Mouse (Mus musculus): ENCODE data around the gene Wnt9a. TPM values are rescaled to one million over a fixed set of nuclear protein-coding genes. Genes with fewer than 3 reads are reported as not detected.
"Not testable (repeated sequence)": the region's sequence is repeated elsewhere in the genome, so short reads cannot be mapped to it uniquely, and the experiment has no call there.

Wnt9a gene
- polyA plus RNA-seq, 1 experiment, result not detected

DNA sequence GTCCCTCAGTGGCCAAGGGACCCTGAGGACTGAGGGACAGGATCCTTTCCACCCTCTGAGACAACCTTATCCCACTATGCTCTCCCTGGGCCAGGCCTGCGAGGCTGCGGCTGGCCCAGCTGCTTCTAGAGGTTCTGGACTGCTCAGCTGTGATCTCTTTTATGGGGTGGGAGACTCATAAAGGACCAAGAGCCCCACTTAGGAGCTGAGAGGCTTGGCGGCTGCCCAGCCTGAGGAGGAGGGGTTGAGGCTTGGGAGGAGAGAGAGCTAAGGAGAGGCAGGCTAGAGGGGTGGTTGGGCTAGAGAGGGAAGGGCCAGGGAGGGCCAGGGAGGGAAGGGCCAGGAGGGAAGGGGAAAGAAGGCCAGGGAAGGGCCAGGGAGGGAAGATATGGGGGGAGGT lies 57.7 kb downstream of the Wnt9a start:
- Histone ChIP-seq H3K4me3 (ENCODE audit: insufficient read depth, low read depth, low read length) (no peak overlapping the region), H3K27ac (ENCODE audit: insufficient read depth, low read depth, low read length) (no peak overlapping the region), H3K4me1 (ENCODE audit: control insufficient read depth, insufficient read depth, low read length) (peaks cover 16% of the 10 kb centered on the region)
- 70% methylated on average over 3 of the region's 3 CpGs for WGBS
- no peak for TF ChIP-seq POLR2A (IDR thresholded peaks at IDR 0.05; ENCODE audit: insufficient read depth, low read depth, low read length)
- TF ChIP-seq CTCF (IDR thresholded peaks at IDR 0.05; ENCODE audit: insufficient read depth, low read depth, low read length), result no peak

DNA sequence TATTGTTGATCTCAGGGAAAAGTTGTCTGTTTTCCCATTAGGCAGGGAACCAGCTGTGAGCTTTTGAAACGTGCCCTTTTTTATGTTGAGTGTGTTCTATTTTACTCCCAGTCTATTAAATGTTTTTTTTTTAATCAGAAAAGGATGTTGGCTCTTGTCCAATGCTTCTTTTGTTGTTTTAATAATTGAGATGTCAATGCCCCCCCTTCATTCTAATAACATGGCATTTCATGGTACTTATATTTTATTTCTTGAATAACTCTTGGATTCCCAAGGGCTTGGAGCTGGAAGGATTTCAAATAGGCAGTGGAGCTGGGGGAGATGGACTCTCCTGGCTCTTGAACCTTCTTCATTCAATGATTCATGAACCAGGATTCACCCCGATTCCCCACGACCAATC lies 59.3 kb downstream of the Wnt9a start:
- no peak for TF ChIP-seq CTCF (IDR thresholded peaks at IDR 0.05; ENCODE audit: insufficient read depth, low read depth, low read length)
- no peak for TF ChIP-seq POLR2A (IDR thresholded peaks at IDR 0.05; ENCODE audit: insufficient read depth, low read depth, low read length)
- H3K4me1 ChIP-seq (ENCODE audit: control insufficient read depth, insufficient read depth, low read length), result peaks cover 16% of the 10 kb centered on the region
- WGBS, result 29% methylated on average over 3 of the region's 3 CpGs

DNA sequence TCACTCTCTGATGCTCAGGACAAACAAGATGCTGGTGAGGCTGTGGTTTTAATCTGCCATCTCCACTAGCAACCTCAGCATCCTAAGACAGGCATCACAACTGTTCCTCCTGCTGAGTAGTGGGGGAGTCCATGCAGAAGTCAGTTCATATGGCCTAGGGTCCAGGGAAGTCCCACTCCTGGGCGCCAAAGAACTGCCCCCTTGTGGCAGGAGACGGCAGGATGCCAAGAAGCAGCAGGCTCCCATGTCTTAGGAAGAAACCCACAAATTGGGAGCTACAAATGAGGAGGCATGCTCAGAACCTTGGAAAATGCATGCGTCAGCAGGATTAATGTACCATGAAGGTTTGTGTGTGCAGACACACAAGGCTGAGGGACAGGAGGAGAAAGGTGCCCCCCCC lies 59.9 kb downstream of the Wnt9a start:
- H3K27ac ChIP-seq (ENCODE audit: insufficient read depth, low read depth, low read length), result peak overlapping the region; percentile 10; the same call in 1 of the 2 replicates
- no peak overlapping the region for H3K4me3 ChIP-seq (ENCODE audit: insufficient read depth, low read depth, low read length)
- TF ChIP-seq CTCF (IDR thresholded peaks at IDR 0.05; ENCODE audit: insufficient read depth, low read depth, low read length) (no peak), POLR2A (IDR thresholded peaks at IDR 0.05; ENCODE audit: insufficient read depth, low read depth, low read length) (no peak)
- peaks cover 16% of the 10 kb centered on the region for H3K4me1 ChIP-seq (ENCODE audit: control insufficient read depth, insufficient read depth, low read length)
- 29% methylated on average over 3 of the region's 3 CpGs for WGBS

More for the DNA sequence above, 59.3 kb downstream of the Wnt9a start:
- peak overlapping the region; percentile 10; the same call in 1 of the 2 replicates for H3K27ac ChIP-seq (ENCODE audit: insufficient read depth, low read depth, low read length)
- no peak overlapping the region for H3K4me3 ChIP-seq (ENCODE audit: insufficient read depth, low read depth, low read length)

- H3K27ac ChIP-seq (ENCODE audit: insufficient read depth, low read depth, low read length); H3K4me3 ChIP-seq (ENCODE audit: insufficient read depth, low read depth, low read length): not testable (repeated sequence)
- 94% methylated on average over 4 of the region's 4 CpGs for WGBS
- H3K4me1 ChIP-seq (ENCODE audit: control insufficient read depth, insufficient read depth, low read length), result peaks cover 16% of the 10 kb centered on the region
Measured at GRCm38 (mm10) chr11:59367955-59368354, 61.2 kb downstream of the Wnt9a start.

DNA sequence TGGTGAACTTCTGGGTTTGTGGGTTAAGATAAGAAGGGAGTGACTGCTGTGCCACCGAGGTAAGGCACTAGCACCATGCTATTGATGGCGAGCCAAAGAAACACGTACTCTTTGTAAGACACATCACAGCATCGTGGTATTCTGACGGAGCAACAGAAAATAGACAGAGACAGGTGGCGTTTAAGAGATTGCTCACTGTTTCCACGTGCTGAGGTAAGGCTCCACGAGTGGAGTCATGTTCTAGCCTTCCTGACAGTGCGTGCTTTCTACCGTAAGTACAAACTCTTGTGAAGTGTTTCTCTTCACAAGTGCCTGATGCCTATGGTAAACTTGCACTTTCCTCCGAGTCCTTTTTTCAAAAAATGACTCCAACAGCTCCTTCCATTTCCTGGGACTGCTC lies 63.1 kb downstream of the Wnt9a start:
- H3K4me3 ChIP-seq (ENCODE audit: insufficient read depth, low read depth, low read length), result no peak overlapping the region
- TF ChIP-seq POLR2A (IDR thresholded peaks at IDR 0.05; ENCODE audit: insufficient read depth, low read depth, low read length) (no peak), CTCF (IDR thresholded peaks at IDR 0.05; ENCODE audit: insufficient read depth, low read depth, low read length) (no peak)
- WGBS, result 83% methylated on average over 11 of the region's 11 CpGs
- H3K4me1 ChIP-seq (ENCODE audit: control insufficient read depth, insufficient read depth, low read length), result peaks cover 11% of the 10 kb centered on the region
- no peak overlapping the region for H3K27ac ChIP-seq (ENCODE audit: insufficient read depth, low read depth, low read length)

DNA sequence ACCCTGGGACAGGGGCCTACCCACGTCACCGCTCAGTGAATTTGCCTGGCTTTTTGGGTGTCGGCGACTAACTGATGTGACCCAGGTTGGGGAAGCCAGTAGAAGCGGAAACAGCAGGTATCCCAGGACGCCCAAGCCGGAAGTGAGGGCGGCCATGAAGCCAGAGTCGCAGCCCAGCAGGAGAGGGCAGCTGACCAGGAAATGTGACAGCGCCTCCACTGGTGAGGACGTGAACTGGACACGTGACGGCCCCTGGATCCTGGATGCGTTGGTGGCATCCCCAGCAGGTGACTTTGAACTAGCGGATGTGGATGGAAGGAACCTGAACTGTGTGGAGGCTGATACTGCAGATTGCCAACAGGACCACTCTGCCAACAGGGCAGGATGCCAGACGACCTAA lies 68.7 kb downstream of the Wnt9a start, which contains the start of gene Prss38:
Gene Prss38 (minus strand): TSS at position 183 of the 400 bp plus-strand sequence.
- Histone ChIP-seq H3K27ac (ENCODE audit: insufficient read depth, low read depth, low read length) (no peak within 1 kb of the TSS), H3K4me1 (ENCODE audit: control insufficient read depth, insufficient read depth, low read length) (no peaks in the 10 kb centered on the region), H3K4me3 (ENCODE audit: insufficient read depth, low read depth, low read length) (no peak within 1 kb of the TSS)
- no peak for TF ChIP-seq POLR2A (IDR thresholded peaks at IDR 0.05; ENCODE audit: insufficient read depth, low read depth, low read length)
- no peak for TF ChIP-seq CTCF (IDR thresholded peaks at IDR 0.05; ENCODE audit: insufficient read depth, low read depth, low read length)
- WGBS, result 86% methylated on average over 16 of the region's 16 CpGs

DNA sequence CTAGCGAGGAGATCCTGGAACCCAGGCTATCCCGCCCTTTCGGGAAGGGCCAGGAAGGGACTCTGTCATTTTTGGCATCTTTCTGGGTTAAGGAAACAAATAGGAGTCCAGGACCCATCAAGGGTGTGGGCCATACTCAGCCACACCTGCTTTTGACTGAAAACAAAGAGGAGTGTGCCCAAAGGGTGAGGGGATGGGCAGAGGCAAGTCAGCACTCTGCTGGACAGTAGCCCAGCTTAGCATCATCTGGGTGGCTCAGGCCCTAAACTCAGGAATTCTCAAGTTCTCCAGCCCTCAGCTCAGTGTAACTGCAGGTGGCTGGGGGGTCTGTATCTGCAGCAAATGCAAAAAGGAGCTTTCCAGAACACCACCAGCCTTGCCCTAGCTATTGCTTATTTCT lies 71.3 kb downstream of the Wnt9a start:
- TF ChIP-seq CTCF (IDR thresholded peaks at IDR 0.05; ENCODE audit: insufficient read depth, low read depth, low read length) (no peak), POLR2A (IDR thresholded peaks at IDR 0.05; ENCODE audit: insufficient read depth, low read depth, low read length) (no peak)
- no peaks in the 10 kb centered on the region for H3K4me1 ChIP-seq (ENCODE audit: control insufficient read depth, insufficient read depth, low read length)
- 89% methylated on average over 3 of the region's 3 CpGs for WGBS
- H3K4me3 ChIP-seq (ENCODE audit: insufficient read depth, low read depth, low read length), result no peak overlapping the region
- no peak overlapping the region for H3K27ac ChIP-seq (ENCODE audit: insufficient read depth, low read depth, low read length)

DNA sequence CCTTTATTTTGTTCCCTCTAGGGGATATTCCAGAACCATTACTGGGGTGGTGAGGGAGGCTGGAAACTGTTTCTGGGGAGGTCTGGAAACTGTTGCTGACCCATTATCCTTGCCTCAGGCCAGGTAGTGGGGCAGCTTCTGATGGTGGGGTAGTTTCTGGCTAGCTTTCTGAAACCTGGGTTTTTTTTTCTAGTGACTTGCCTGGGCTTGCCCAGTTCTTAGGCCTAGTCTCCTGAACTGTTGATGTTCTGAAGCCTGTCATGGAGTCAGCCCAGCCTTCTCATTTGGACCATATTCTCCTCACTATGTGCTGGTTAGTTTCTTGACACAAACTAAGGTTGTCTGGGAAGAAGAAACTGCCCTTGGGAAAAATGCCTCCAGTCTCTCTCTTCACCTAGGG lies 72.8 kb downstream of the Wnt9a start:
- H3K27ac ChIP-seq (ENCODE audit: insufficient read depth, low read depth, low read length), result no peak overlapping the region
- H3K4me3 ChIP-seq (ENCODE audit: insufficient read depth, low read depth, low read length), result no peak overlapping the region
- TF ChIP-seq CTCF (IDR thresholded peaks at IDR 0.05; ENCODE audit: insufficient read depth, low read depth, low read length) (no peak), POLR2A (IDR thresholded peaks at IDR 0.05; ENCODE audit: insufficient read depth, low read depth, low read length) (no peak)
- H3K4me1 ChIP-seq (ENCODE audit: control insufficient read depth, insufficient read depth, low read length), result no peaks in the 10 kb centered on the region

Other genes starting within 250 kb of the Wnt9a start
- gene Obscn, start 170.5 kb upstream of the Wnt9a start, polyA plus RNA-seq (2012; ENCODE audit: insufficient read depth, insufficient read length, low replicate concordance, missing spikeins), result not detected in 2 replicates
- gene Iba57, start 143.2 kb upstream of the Wnt9a start, polyA plus RNA-seq (2012; ENCODE audit: insufficient read depth, insufficient read length, low replicate concordance, missing spikeins), result not detected in 2 replicates
- gene Gjc2, start 123.7 kb upstream of the Wnt9a start, polyA plus RNA-seq (2012; ENCODE audit: insufficient read depth, insufficient read length, low replicate concordance, missing spikeins), result not detected in 2 replicates
- not detected in 2 replicates for gene Guk1, start 114.7 kb upstream of the Wnt9a start, polyA plus RNA-seq (2012; ENCODE audit: insufficient read depth, insufficient read length, low replicate concordance, missing spikeins)
- gene Mrpl55, start 104.4 kb upstream of the Wnt9a start, polyA plus RNA-seq (2012; ENCODE audit: insufficient read depth, insufficient read length, low replicate concordance, missing spikeins), result not detected in 2 replicates
- gene 2310033P09Rik, start 98.6 kb upstream of the Wnt9a start, polyA plus RNA-seq (2012; ENCODE audit: insufficient read depth, insufficient read length, low replicate concordance, missing spikeins), result not detected in 2 replicates
- 324 and 570 TPM in 2 replicates for gene Arf1, start 78.7 kb upstream of the Wnt9a start, polyA plus RNA-seq (2012; ENCODE audit: insufficient read depth, insufficient read length, low replicate concordance, missing spikeins)
- not detected in 2 replicates for gene Wnt3a, start 16.2 kb upstream of the Wnt9a start, polyA plus RNA-seq (2012; ENCODE audit: insufficient read depth, insufficient read length, low replicate concordance, missing spikeins)
- not detected in 2 replicates for gene Prss38, start 68.7 kb downstream of the Wnt9a start, polyA plus RNA-seq (2012; ENCODE audit: insufficient read depth, insufficient read length, low replicate concordance, missing spikeins)
- gene Jmjd4, start 143.1 kb downstream of the Wnt9a start, polyA plus RNA-seq (2012; ENCODE audit: insufficient read depth, insufficient read length, low replicate concordance, missing spikeins), result not detected in 2 replicates
- 397 TPM in 1 of 2 replicates, not detected in the other for gene Snap47, start 144.3 kb downstream of the Wnt9a start, polyA plus RNA-seq (2012; ENCODE audit: insufficient read depth, insufficient read length, low replicate concordance, missing spikeins)
- gene Zfp867, start 165.5 kb downstream of the Wnt9a start, polyA plus RNA-seq (2012; ENCODE audit: insufficient read depth, insufficient read length, low replicate concordance, missing spikeins), result not detected in 2 replicates
- gene Zkscan17, start 219.8 kb downstream of the Wnt9a start, polyA plus RNA-seq (2012; ENCODE audit: insufficient read depth, insufficient read length, low replicate concordance, missing spikeins), result not detected in 2 replicates
- gene Nlrp3, start 234.6 kb downstream of the Wnt9a start, polyA plus RNA-seq (2012; ENCODE audit: insufficient read depth, insufficient read length, low replicate concordance, missing spikeins), result not detected in 2 replicates